Mouse (Mus musculus): Measurements from ENCODE around the gene Zfp524.
A peak's percentile ranks its signal among the peaks of the same experiment; 100 is the strongest.
"Not testable (repeated sequence)": the region's sequence is repeated elsewhere in the genome, so short reads cannot be mapped to it uniquely, and the experiment has no call there.

The Zfp524 gene

DNA sequence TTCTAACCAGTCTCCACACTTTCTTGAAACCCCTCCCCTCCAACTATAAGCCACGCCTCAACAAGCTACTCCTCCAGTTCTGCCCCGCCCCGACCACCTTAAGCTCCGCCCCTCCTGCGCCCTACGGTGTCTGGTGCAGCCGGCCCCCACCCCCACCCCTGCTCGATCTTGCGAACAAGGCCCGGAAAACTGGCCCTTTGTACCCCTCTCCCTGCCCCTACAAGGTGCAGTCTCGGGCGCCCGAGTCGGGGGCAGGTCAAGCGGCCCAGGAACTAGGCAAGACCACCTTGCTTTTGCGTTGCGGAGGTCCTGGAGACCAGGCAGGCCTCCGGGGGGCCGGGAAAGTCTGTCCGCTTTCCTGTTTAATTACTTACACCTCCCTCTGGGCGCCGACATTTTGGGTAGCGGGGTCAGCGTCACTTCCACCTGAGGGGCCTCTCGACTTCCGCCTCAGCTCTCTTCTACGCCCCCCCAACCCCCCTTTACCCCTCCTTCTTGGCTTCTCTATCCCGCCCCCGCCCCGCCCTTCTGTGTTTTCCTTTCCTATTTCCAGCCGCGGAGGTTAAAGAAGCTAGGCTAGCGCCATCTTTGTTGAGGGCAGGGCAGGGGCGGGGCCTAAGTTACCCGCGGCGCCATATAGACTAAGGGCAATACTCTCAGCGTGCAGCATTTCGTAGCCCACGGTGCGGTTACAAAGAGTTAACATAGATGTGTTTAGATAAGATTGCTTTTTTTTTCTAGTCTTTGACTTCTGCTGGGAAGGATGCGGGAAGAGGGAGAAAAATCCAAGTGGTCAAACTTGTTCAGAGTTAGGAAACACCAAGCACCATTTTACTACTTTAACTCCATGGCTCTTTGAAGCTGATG, at the start of gene Zfp524, which contains the start of gene Fiz1:
TSS of gene Zfp524 (plus strand) at position 165 of the 867 bp plus-strand sequence.
TSS of gene Fiz1 (minus strand) at position 447 of the 867 bp plus-strand sequence.
- DNase-seq (ENCODE audit: low read depth, low spot score), result peak; percentile 98

DNA sequence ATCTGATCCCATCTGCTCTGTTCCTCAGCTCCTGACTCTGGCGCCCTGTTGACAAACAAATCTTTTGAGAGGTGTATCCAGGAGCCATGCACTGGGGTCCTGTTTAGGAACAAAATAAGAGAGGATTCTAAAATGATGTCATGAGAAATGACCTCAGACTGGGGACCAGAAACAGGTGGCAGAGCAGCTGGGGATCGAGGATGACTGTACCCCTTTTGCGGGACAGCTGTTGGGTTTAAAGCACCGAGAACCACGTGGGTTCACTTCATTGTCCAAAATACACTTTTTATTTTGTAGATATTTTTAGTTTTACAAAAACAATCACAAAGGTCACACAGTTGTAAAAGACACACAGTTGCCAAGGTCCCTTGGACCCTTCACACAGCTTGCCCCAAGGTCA, 49.2 kb upstream of the Zfp524 start:
- DNase-seq (ENCODE audit: low read depth, low spot score), result no peak

DNA sequence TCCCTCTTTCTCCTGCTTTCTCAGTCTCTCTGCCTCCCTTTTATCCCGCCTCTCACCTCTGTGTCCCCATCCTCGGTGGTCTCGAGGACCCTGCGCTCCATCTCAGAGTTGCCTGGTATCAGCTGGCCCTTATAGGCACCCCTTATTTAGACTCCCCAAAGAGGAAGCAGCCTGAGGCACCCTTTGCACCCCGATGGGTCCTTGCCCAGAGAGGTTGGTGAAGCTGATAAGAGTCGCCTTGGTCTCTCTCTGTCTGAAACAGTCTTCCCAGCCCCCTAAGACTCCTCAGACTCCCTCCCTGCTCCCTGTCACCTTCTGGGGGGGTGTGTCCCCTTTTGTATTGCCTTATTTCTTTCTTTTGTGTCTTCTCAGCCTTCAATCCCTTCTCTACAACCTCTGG, 43.1 kb upstream of the Zfp524 start, which contains the start of gene Sbk3:
TSS of gene Sbk3 (minus strand) at position 101 of the 400 bp plus-strand sequence.
- DNase-seq (ENCODE audit: low read depth, low spot score), result no peak

DNA sequence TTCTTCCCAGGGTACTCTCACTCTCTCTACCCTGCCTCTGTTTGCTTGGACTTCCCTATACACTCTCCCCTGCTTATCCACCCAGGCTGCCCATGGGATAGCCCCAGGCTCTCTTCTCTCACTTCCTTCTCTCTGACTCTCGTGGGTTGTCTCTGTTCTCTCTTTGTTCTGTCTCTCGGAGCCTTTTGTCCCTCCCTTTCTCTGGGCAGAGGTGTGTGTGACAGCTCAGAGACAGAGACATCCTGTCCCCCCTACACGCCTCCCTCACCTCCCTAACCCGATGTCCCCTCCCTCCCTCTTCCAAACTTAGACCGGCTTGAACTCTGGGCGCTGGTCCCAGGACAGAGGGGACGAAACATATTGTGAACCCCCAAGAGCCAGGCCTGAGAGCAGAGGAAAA, 42.5 kb upstream of the Zfp524 start:
- no peak for DNase-seq (ENCODE audit: low read depth, low spot score)

GRCm38 (mm10) chr7:4972321-4973047, 41.7 kb upstream of the Zfp524 start:
- no peak for DNase-seq (ENCODE audit: low read depth, low spot score)

GRCm38 (mm10) chr7:4975455-4975854, 38.8 kb upstream of the Zfp524 start:
- no peak for DNase-seq (ENCODE audit: low read depth, low spot score)

DNA sequence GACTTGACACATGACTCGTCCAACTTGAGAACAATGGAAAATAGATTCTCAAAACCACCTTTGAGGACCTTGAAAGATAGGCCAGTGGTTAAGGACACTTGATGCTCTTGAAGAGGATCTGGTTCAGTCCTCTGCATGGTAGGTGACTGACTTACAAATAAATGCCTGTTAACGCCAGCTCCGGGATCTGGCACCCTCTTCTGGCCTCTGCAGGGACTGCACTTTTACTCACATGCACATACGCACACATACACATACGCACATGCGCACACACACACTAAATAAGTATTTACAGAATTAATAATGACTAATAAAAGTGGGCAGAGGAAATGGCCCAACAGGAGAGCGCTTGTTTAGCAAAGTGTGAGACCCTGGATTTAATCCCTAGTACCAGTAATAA, 37.4 kb upstream of the Zfp524 start:
- DNase-seq (ENCODE audit: low read depth, low spot score), result no peak

GRCm38 (mm10) chr7:4988250-4988649, 26.0 kb upstream of the Zfp524 start:
- DNase-seq (ENCODE audit: low read depth, low spot score), result no peak

GRCm38 (mm10) chr7:4993347-4993998, 20.7 kb upstream of the Zfp524 start:
- no peak for DNase-seq (ENCODE audit: low read depth, low spot score)

DNA sequence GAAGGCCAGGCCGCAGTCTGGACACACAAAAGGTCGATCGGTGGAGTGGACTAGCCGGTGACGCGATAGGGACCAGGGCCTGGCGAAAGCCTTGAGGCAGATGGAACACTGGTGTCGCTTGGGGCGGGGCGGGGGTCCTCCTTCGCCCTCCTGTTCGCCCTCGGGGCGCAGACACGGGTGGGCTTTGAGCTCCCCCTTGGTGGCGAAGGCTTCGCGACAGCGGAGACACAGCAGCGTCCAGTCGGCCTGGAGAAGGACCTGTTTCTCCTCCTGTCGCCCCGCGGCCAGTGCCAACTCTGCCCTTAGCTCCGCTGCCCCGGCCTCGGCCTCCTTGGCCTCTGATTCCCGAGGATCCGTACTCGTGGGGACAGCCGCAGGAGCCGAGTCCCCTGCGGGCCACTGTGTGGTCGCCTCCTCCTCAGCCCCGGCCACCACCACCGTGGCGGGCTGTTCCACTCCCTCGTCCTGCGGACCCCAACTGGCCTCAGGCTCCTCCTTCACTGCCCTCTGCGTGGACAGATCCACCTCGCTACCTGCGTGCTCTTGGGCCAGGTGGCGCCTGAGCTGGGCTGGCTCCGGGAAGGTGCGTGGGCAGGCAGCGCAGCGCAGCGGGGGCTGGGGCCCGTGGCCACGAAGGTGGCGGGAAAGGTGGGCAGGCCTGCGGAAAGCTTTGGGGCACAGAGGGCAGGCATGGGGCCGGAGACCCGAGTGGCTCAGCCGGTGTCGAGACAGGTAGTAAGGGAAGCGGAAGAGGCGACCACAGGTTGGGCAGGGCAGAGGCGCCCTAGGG, 20.0 kb upstream of the Zfp524 start:
- DNase-seq (ENCODE audit: low read depth, low spot score), result no peak

- DNase-seq (ENCODE audit: low read depth, low spot score), result no peak
These were observed 18.8 kb upstream of the Zfp524 start for GRCm38 (mm10) chr7:4995268-4996002.

- peak; percentile 79 for DNase-seq (ENCODE audit: low read depth, low spot score)
These were observed 18.0 kb upstream of the Zfp524 start, which contains the start of gene Zfp579 for GRCm38 (mm10) chr7:4996003-4996895. TSS of gene Zfp579 (minus strand) at chr7:4996158.

DNA sequence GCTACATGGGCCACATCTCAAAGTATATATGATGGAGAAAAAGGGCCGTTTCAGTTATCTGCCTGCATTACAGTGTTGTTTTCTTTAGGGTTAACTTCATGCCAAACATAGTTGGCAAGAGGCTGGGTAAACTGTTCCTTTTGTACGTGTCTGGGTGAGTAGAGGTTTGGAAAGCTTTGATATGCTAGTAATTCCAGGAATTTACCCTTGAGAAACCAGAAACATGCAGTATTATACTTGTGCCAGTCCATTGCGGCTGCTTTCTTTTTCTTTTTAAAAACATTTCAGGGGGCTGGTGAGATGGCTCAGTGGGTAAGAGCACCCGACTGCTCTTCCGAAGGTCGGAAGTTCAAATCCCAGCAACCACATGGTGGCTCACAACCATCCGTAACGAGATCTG, 17.3 kb upstream of the Zfp524 start:
- no peak for DNase-seq (ENCODE audit: low read depth, low spot score)

DNA sequence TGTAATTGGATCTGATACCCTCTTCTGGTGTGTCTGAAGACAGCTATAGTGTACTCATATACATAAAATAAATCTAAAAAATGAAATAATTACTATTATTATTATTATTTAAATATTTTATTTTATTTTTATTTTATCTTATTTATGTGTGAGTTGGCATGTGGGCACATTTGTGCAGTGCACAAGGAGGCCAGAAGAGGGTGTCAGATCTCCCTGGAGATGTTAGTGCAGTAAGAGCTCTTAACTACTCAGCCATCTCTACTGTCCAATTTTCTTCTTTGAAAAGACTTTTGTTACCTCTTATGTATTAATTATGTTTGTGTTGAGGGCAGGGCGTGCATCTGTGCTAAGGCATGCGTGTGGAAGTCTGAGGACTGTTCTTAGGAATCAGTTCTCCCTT, 14.3 kb upstream of the Zfp524 start:
- no peak for DNase-seq (ENCODE audit: low read depth, low spot score)

DNA sequence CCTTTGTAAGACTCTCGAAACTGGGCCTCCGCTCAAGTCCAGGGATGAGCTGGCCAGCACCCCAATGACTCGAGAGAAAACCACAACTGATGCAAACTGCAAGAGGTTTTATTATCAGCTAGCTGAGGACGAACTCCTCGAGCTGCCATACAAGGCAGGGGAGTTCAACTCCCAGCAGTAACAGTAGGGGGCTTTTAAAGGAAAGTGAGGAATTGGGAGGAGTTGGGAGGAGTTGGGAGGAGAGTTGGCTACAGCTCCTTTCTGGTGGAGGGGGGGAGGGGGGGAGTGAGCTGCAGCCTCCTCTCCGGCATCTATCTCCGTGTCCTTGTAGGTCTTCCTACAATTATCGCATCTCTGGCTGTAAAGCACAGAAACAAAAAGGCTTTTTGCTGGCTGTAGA, 11.3 kb upstream of the Zfp524 start:
- not testable (repeated sequence) for DNase-seq (ENCODE audit: low read depth, low spot score)

DNA sequence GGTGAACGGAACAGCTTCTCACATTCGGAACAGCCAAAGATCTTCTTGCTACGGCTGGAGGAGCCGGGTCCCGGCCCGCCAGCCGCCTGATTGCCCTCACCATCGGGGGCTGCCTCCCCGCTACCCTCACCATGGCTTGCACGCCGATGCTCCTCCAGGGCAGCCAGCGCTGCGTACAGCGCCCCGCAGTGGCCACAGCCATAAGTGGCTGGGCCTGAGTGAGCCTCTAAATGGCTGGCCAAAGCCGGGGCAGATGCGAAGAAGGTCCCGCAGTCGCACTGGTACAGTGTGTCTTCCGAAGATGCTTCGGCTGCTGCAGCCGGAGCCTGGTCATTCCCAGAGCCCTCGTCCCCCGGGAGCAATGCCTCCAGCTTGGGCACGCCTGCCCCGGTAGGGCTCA, 6.0 kb upstream of the Zfp524 start:
- DNase-seq (ENCODE audit: low read depth, low spot score), result no peak

- DNase-seq (ENCODE audit: low read depth, low spot score), result no peak
These were observed 1.3 kb upstream of the Zfp524 start for GRCm38 (mm10) chr7:5012681-5013513.

DNA sequence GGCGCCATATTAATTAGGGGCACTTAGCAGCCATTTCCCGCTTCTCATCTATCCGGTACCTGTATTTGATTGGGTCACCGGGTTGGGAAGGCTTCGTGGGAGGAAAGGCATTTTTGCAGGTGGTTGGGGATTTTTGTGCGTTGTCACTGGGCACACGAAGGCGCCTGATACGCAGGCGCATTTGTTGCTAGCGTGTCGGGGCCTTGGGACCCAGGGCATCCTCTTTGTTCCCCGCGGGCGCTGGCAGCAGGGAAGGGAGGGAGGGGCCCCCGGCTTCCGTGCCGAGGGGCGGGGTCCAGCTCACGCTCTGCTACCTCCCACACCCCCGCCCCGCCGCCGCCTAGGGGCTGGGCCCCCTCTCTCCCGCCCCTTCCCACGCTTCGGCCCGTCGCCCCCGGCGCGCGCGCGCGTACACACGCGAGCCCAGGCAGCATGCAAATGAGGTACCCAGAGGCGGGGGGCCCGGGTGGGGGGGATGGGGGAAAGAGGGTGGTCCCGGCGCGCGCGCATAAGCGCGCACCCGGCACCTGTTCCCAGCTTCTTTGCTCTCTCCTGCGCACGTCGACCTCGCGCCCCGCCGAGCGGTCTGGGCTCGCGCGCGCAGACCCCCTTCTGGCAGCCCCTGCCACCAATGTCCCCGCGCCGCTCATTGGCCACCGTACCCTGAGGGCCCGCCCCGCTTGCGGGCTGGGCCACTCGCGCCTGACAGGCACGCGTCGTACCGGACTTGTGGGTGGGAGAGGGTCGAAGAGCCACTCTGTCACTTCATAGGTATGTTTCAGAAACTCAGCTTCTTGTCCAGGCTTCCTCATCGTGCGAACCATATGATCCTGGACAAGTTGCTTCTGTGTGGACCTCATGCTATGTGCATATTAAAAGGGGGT, 1.1 kb downstream of the Zfp524 start, which contains the start of gene Gm44973:
TSS of gene Gm44973 (plus strand) at position 379 of the 884 bp plus-strand sequence.
- DNase-seq (ENCODE audit: low read depth, low spot score), result peak; percentile 94

All from embryo, embryonic 11.5 days (tissue).